Mouse (Mus musculus): Measurements from ENCODE around the gene Htr1d. TPM values are rescaled to one million over a fixed set of nuclear protein-coding genes. Genes with fewer than 3 reads are reported as not detected.

Gene Htr1d
- polyA plus RNA-seq (2012; rRNA removed; ENCODE audit: low replicate concordance), result 1.2 and 1.7 TPM in 2 replicates

GRCm38 (mm10) chr4:136423224-136423623 lies at the start of gene Htr1d:
TSS of gene Htr1d (plus strand) at chr4:136423524.

GRCm38 (mm10) chr4:136462086-136462838 lies 38.9 kb downstream of the Htr1d start, which contains the start of gene 6030445D17Rik:
TSS of gene 6030445D17Rik (plus strand) at chr4:136462250.

DNA sequence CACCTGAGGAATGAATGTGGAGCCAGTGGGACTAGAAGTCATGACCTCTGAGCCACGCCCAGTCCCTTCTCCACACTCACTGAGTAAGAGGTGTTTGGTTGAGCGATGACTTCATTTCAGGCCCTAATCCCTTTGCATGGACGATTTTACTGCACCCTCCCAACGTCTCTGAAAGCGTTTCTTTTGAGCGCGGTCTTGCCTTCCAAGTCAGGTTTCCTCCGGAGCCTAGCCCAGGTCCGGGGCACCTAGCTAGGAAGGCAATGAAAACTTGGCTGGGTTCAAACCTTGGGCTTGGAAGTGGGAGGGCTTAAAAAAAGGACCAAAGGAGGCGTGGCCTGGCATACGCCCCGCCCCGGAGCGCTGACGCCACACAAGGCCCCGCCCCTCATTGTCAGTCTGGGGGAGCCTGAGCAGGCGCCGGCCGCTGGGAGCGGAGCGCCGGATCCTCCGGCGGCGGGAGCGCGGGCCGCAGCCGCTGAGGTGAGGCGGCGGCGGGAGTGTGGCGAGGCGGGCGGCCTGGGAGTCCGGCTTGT lies 46.1 kb downstream of the Htr1d start, which contains the start of gene Luzp1:
TSS of gene Luzp1 (plus strand) at position 391 of the 533 bp plus-strand sequence.

Other genes starting within 250 kb of the Htr1d start
- 12.7 and 13.6 TPM in 2 replicates for gene Asap3, start 217.2 kb upstream of the Htr1d start, polyA plus RNA-seq (2012; rRNA removed; ENCODE audit: low replicate concordance)
- 1.9 and 17.1 TPM in 2 replicates for gene Tcea3, start 175.8 kb upstream of the Htr1d start, polyA plus RNA-seq (2012; rRNA removed; ENCODE audit: low replicate concordance)
- 18.6 and 18.9 TPM in 2 replicates for gene Zfp46, start 138.8 kb upstream of the Htr1d start, polyA plus RNA-seq (2012; rRNA removed; ENCODE audit: low replicate concordance)
- 5.4 and 8.9 TPM in 2 replicates for gene Hnrnpr, start 112.6 kb upstream of the Htr1d start, polyA plus RNA-seq (2012; rRNA removed; ENCODE audit: low replicate concordance)
- 0.37 and 0.70 TPM in 2 replicates for gene 6030445D17Rik, start 38.7 kb downstream of the Htr1d start, polyA plus RNA-seq (2012; rRNA removed; ENCODE audit: low replicate concordance)
- gene Luzp1, start 46.2 kb downstream of the Htr1d start, polyA plus RNA-seq (2012; rRNA removed; ENCODE audit: low replicate concordance), result 7.8 and 18.5 TPM in 2 replicates
- 23.6 and 37.8 TPM in 2 replicates for gene Kdm1a, start 179.2 kb downstream of the Htr1d start, polyA plus RNA-seq (2012; rRNA removed; ENCODE audit: low replicate concordance)
- not detected in 2 replicates for gene Tex46, start 186.9 kb downstream of the Htr1d start, polyA plus RNA-seq (2012; rRNA removed; ENCODE audit: low replicate concordance)
- gene Lactbl1, start 199.1 kb downstream of the Htr1d start, polyA plus RNA-seq (2012; rRNA removed; ENCODE audit: low replicate concordance), result 0.13 and 0.41 TPM in 2 replicates

Data from mammary gland, adult 2 months (tissue).